Mouse (Mus musculus) frontal cortex, adult (tissue): ENCODE data around the gene Megf11.

Experiments used
- ATAC-seq: cut with Nextera tagmentation; 2 replicates; pipeline ENCODE4 v1.9.2; 2017; ENCODE audit warnings: mild to moderate bottlenecking, moderate library complexity, mixed read lengths; ENCODE audit not compliant: low TSS enrichment

Megf11 gene

GRCm38 (mm10) chr9:64752575-64752974 lies 367.1 kb downstream of the Megf11 start:
- no peak for ATAC-seq

- ATAC-seq = no peak
Measured at GRCm38 (mm10) chr9:64758052-64758451, 372.6 kb downstream of the Megf11 start.
